Mouse (Mus musculus): ENCODE data around the gene Tlcd2. TPM values are rescaled to one million over a fixed set of nuclear protein-coding genes. Genes with fewer than 3 reads are reported as not detected.

Gene Tlcd2
- 0.85 TPM for polyA plus RNA-seq (2021)

GRCm38 (mm10) chr11:75460844-75461742 is at the start of gene Tlcd2:
TSS of gene Tlcd2 (plus strand) at chr11:75461715.
- in situ Hi-C loops (cut with MboI; ENCODE audit: low pct_unique_long_range_greater_than_20kb) = loop anchor here (5.0 to 10.0 kb wide), 3 partner anchors 59 to 476 kb away; partner anchors contain the start of gene Ovca2
- peak; percentile 99 for DNase-seq (ENCODE audit: low read depth, low spot score)
- CTCF ChIA-PET = interaction anchor here (1.2 to 5.6 kb wide), 3 partner anchors 19 to 59 kb away, joined by 4 to 36 read pairs (median 4); partner anchors contain the start of gene Rilp

DNA sequence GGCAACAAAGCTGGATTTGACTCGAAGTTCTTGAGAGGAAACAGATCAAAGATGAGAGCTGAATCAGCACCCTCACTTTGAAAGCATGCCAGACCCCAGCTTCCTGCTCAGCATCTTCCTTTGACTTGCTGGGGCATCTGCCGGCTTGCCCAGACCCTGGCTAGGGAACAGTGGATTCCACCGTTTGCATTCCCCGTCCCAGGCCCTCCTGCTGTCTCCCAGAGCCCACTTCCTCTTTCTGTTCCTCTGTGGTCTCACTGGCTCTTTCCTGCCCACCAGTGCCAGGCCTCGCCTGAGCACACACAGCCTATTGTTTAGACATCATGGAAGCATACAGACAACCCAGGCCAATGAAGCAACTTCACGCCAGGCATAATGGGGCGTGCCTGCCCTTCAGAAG is 46.4 kb upstream of the Tlcd2 start:
- no peaks in the 10 kb centered on the region for H3K27me3 ChIP-seq
- POLR2A ChIA-PET = no interaction called here
- DNase-seq (ENCODE audit: low read depth, low spot score) = no peak
- in situ Hi-C loops (cut with MboI; ENCODE audit: low pct_unique_long_range_greater_than_20kb) = no loop called here
- CTCF ChIA-PET = interaction anchor here (0.8 kb wide), 1 partner anchor 20 kb away, joined by 3 read pairs; no protein-coding TSS in a partner anchor
- TF ChIP-seq CTCF (IDR thresholded peaks at IDR 0.05) = no peak
- ATAC-seq = no peak

More at GRCm38 (mm10) chr11:75460844-75461742, at the start of gene Tlcd2:
- POLR2A ChIA-PET = interaction anchor here (0.7 to 4.2 kb wide), 4 partner anchors 49 to 116 kb away, joined by 3 to 25 read pairs (median 4); partner anchors contain the start of genes Rilp, Rpa1 and Smyd4
- ATAC-seq = peak; percentile 65
- no peaks in the 10 kb centered on the region for H3K27me3 ChIP-seq
- no peak for TF ChIP-seq CTCF (IDR thresholded peaks at IDR 0.05)

DNA sequence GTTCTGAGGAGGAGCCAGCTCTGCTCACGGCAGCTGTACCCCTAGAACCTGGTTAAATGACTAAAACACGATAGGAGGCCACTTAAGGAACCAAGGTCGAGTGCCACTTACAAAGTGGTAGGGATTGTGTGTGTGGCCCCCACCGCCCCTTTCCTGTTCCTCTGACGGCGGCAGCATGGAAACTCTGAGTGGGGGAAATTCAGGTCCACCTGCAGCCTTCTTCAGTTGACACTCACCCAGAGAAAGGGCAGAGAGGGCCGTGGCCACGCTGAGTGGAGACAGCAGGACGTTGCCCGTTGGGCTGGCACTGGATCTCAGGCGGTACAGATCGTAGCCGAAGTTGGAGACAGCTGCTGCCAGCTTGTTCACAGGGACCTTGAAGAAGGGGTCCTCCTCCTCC is 45.5 kb upstream of the Tlcd2 start:
- in situ Hi-C loops (cut with MboI; ENCODE audit: low pct_unique_long_range_greater_than_20kb) = no loop called here

DNA sequence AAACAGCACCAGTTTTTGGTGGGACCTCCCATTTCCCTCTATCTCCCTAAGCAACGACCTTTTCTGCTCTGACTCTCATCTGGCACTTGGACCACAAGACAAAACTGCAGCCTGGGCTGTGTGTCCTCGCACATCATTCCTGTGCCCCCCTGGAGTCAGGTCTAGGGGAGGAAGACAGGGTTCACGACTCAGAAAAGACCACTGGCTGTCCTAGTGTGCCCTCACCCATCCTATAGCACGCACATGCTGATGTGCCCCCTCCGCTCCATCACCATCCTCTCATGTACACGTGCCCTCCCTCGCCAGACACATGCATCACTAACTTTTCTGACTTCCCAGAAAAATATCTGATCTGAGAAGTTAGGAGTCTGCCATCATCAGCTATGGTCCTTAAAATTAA is 41.5 kb upstream of the Tlcd2 start:
- POLR2A ChIA-PET = interaction anchor here (0.7 kb wide), 1 partner anchor 43 kb away, joined by 3 read pairs; no protein-coding TSS in a partner anchor
- in situ Hi-C loops (cut with MboI; ENCODE audit: low pct_unique_long_range_greater_than_20kb) = no loop called here
- CTCF ChIA-PET = interaction anchor here (1.1 kb wide), 1 partner anchor 10 kb away, joined by 3 read pairs; no protein-coding TSS in a partner anchor
- H3K27me3 ChIP-seq = no peaks in the 10 kb centered on the region
- ATAC-seq (no peak), DNase-seq (ENCODE audit: low read depth, low spot score) (no peak)
- TF ChIP-seq CTCF (IDR thresholded peaks at IDR 0.05) = no peak

More for the DNA sequence above, 45.5 kb upstream of the Tlcd2 start:
- H3K27me3 ChIP-seq = no peaks in the 10 kb centered on the region
- ATAC-seq (no peak), DNase-seq (ENCODE audit: low read depth, low spot score) (no peak)
- CTCF ChIA-PET = interaction anchor here (0.8 kb wide), 3 partner anchors 9 to 19 kb away, joined by 3 read pairs; no protein-coding TSS in a partner anchor
- no peak for TF ChIP-seq CTCF (IDR thresholded peaks at IDR 0.05)
- POLR2A ChIA-PET = no interaction called here

DNA sequence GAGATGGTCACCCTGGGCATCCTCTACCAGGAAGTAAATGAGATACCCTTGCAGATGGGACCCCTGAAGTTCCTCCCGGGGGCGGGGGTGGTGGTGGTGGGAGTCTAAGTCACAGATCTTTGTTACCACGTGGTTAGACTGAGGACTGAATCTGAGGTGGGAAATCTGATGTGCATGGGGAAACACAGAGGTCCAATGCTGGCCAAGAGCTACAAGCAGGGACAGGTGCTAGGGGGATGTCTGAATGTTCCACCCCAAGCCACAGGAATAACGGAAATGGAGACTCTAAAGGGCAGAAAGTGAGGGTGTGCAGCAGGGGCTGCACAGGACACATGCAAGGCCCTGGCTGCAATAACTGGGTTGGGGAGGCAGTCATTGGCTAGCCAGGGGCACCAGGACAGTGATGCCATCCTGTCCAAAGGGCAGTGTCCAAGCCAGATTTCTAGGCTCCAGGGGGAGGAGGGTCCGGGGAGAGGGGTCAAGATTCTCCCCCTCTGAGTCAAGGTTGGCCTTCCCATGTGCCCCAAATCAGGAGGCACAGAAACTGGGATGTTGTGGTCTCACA is 40.6 kb upstream of the Tlcd2 start:
- H3K27me3 ChIP-seq = no peaks in the 10 kb centered on the region
- CTCF ChIA-PET = interaction anchor here (1.1 to 1.6 kb wide), 2 partner anchors 11 to 12 kb away, joined by 3 to 4 read pairs; no protein-coding TSS in a partner anchor
- no peak for ATAC-seq
- POLR2A ChIA-PET = no interaction called here
- TF ChIP-seq CTCF (IDR thresholded peaks at IDR 0.05) = no peak
- in situ Hi-C loops (cut with MboI; ENCODE audit: low pct_unique_long_range_greater_than_20kb) = no loop called here
- DNase-seq (ENCODE audit: low read depth, low spot score) = no peak

DNA sequence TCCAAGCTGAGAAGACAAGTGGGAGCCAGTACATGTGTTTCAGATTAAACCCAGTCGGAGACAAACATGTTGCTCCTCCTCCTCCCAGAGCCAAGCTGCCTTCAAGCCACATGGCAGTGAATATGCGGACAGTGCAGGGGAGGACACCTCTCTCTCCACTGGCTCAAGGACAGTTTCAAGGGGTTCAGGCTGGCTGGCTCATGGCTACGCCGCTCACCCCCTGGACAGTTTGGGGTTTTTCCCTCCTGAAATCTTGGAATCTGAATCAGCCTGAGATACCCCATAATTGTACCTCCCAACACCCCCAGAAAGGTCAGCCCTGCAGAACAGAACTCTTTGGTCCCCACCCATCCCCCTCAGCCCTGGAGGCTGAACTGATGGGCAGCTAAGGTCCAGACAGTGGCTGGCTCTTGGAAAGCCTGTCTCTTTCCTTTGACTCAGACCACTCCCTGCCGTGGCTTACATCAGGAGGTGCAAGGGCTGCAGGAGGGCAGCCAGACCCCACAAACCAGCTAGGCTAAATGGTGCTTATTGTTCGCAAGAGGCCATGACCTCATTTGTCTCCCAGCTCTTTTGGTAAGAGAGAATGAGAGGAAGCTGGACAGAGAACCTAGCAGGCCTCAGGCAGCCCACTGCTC is 40.0 kb upstream of the Tlcd2 start:
- no peak for TF ChIP-seq CTCF (IDR thresholded peaks at IDR 0.05)
- in situ Hi-C loops (cut with MboI; ENCODE audit: low pct_unique_long_range_greater_than_20kb) = no loop called here
- POLR2A ChIA-PET = no interaction called here
- no peaks in the 10 kb centered on the region for H3K27me3 ChIP-seq
- CTCF ChIA-PET = interaction anchor here (0.9 to 1.6 kb wide), 3 partner anchors 9 to 15 kb away, joined by 3 to 4 read pairs (median 4); no protein-coding TSS in a partner anchor
- no peak for DNase-seq (ENCODE audit: low read depth, low spot score)
- no peak for ATAC-seq

- POLR2A ChIA-PET = no interaction called here
- in situ Hi-C loops (cut with MboI; ENCODE audit: low pct_unique_long_range_greater_than_20kb) = no loop called here
- H3K27me3 ChIP-seq = no peaks in the 10 kb centered on the region
- no peak for ATAC-seq
- no peak for TF ChIP-seq CTCF (IDR thresholded peaks at IDR 0.05)
- no peak for DNase-seq (ENCODE audit: low read depth, low spot score)
- CTCF ChIA-PET = interaction anchor here (0.9 to 1.6 kb wide), 3 partner anchors 10 to 16 kb away, joined by 3 to 4 read pairs (median 4); no protein-coding TSS in a partner anchor
Measured at GRCm38 (mm10) chr11:75422013-75422792, 39.3 kb upstream of the Tlcd2 start, which contains the start of gene Serpinf1. TSS of gene Serpinf1 (minus strand) at chr11:75422701.

- no peak for TF ChIP-seq CTCF (IDR thresholded peaks at IDR 0.05)
- H3K27me3 ChIP-seq = no peaks in the 10 kb centered on the region
- ChIA-PET CTCF (interaction anchor here (1.6 kb wide), 1 partner anchor 11 kb away, joined by 4 read pairs; no protein-coding TSS in a partner anchor), POLR2A (no interaction called here)
- in situ Hi-C loops (cut with MboI; ENCODE audit: low pct_unique_long_range_greater_than_20kb) = no loop called here
- DNase-seq (ENCODE audit: low read depth, low spot score) (no peak), ATAC-seq (no peak)
Measured at GRCm38 (mm10) chr11:75423091-75423490, 38.4 kb upstream of the Tlcd2 start.

GRCm38 (mm10) chr11:75424033-75424432 is 37.5 kb upstream of the Tlcd2 start:
- TF ChIP-seq CTCF (IDR thresholded peaks at IDR 0.05) = no peak
- POLR2A ChIA-PET = interaction anchor here (1.4 kb wide), 1 partner anchor 12 kb away, joined by 4 read pairs; no protein-coding TSS in a partner anchor
- no peaks in the 10 kb centered on the region for H3K27me3 ChIP-seq
- CTCF ChIA-PET = no interaction called here
- DNase-seq (ENCODE audit: low read depth, low spot score) (no peak), ATAC-seq (no peak)
- in situ Hi-C loops (cut with MboI; ENCODE audit: low pct_unique_long_range_greater_than_20kb) = no loop called here
